Mouse (Mus musculus) spleen, postnatal 4 days (tissue): ENCODE data around the gene Ccl22.

Experiments
- DNase-seq, 2 experiments: peaks; one replicate each; pipeline ENCODE4 v3.0.0; 2022; ENCODE audit warnings: low spot score in 2 of 2

Ccl22 gene

GRCm38 (mm10) chr8:94745476-94746184, at the start of gene Ccl22:
Gene Ccl22, plus strand, starts transcription at chr8:94745590.
- DNase-seq = no peak

GRCm38 (mm10) chr8:94695994-94696384, 49.4 kb upstream of the Ccl22 start, which contains the start of gene Pllp:
Gene Pllp, minus strand, starts transcription at chr8:94696278.
- peak in 1 of 2 experiments; percentile 70 for DNase-seq

- no peak for DNase-seq
Observed at GRCm38 (mm10) chr8:94696566-94696965, 48.8 kb upstream of the Ccl22 start.

GRCm38 (mm10) chr8:94697956-94698355, 47.4 kb upstream of the Ccl22 start:
- no peak for DNase-seq

DNA sequence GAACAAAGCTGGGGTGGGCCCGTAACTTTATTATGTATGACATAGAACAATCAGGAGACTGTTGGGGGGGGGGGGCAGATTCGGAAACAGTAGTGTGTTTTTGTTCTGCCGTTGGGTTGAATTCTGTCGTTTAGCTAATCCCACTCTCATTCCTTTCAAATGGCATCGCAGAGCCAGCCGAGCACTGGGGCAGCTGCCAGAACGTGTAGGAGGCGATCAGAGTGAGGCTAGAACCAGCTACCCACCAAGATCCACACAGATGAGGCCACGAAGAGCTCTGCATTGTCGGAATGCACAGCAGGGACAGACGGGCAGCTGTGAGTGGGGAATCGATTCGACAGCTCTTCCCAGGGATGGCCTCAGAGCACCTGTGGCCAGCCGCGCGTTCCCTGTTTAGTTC, 46.0 kb upstream of the Ccl22 start:
- no peak for DNase-seq

DNA sequence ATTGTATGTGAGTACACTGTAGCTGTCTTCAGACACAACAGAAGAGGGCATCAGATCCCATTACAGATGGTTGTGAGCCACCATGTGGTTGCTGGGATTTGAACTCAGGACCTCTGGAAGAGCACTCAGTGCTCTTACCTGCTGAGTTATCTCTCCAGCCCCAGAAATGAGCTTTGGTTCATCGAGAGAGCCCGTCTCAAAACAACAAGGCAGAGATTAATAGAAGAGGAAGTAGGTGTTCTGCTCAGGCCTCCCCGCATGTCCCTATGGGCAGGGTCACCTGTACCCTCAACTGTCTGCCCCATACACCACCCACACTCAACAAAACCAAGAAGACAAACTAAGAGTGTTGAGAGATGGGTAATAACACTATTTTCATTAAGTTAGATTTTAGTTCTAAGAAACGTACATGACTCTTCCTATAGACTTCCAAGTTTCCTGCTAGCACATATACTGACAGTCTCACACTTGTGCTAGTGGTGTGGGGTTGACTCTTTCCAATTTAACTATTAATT, 44.9 kb upstream of the Ccl22 start:
- no peak for DNase-seq

GRCm38 (mm10) chr8:94702156-94702555, 43.2 kb upstream of the Ccl22 start:
- no peak for DNase-seq

GRCm38 (mm10) chr8:94702844-94703813, 42.3 kb upstream of the Ccl22 start:
- peak; percentile 78 to 87 for DNase-seq

DNA sequence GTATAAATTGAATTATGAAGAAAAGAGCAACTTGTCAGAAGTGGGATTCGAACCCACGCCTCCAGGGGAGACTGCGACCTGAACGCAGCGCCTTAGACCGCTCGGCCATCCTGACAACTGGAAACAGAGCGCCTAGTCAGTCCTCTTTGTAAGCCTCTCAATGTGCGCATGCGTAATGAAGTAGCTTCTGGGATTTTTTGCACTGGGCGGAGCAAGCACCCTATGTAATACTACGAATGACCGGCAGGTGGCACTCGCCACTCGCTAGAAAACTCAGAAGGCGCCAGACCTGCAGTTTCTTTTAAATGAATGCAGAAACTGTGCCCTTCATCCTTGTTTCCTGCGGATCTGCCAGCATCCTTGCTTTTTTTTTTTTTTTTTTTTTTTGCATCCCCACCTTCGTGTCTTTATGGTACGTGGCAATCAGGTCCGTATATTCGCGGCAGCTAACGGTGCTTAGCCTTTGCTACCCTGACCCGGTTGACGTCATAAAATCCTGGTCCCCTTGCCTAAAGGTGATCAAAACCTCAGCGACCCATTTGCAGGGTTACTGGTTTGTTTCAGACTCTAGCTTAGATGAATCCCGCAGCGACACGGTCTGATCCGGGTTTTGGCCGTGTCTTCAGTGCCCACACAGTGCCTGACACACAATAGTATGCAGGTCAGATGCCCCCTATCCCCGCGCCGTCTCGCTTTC, 41.3 kb upstream of the Ccl22 start:
- DNase-seq = peak; percentile 98 to 100

DNA sequence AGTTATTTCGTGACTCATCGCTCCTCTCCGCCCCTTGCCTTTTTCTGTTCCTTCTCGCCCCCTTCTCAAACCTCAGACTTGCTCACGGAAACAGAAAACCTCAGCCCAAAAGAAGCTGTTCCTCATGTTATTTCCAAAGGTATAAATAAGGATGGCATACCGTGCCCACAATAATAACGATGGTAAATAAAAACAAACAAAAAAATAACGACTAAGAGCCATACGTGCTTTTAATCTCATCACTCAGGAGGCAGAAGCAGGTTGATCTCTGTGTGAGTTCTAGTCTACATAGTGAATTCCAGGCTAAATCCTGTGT, 40.8 kb upstream of the Ccl22 start:
- DNase-seq = no peak

- no peak for DNase-seq
Observed at GRCm38 (mm10) chr8:94705581-94706245, 39.7 kb upstream of the Ccl22 start.

DNA sequence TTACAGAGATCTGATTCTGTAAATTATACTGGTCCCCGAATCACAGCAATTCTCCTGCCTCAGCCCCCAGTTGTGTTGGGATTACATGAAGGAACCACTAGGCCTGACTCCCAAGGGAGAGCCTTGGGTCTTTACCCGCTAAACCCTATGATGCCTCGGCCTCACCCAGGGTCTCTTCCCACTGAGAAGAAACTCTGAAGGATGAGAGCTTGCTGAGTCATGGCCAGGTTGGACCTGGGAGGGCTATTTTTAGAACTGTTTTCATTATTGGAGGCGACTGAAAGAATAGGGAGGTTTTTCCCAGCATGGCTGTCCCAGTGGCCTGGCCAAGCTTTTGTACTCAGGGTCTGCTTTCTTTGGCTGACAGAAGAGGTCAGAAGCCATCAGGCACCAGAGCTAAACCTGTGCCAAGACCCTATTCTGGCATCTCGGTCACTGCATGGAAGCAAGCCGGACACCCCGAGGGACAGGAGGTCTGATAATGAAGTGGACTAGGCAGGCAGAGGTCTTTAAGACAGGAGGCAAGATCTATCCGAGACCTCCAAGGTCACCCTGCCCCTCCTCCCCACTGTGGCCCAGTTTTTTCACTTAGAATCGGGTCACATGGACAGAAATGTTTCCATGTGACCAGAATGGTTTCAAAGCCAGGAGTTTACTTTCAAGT, 38.5 kb upstream of the Ccl22 start:
- no peak for DNase-seq

GRCm38 (mm10) chr8:94710336-94710735, 35.1 kb upstream of the Ccl22 start:
- DNase-seq = peak in 1 of 2 experiments; percentile 8

- DNase-seq = no peak
Observed at GRCm38 (mm10) chr8:94711160-94711718, 34.2 kb upstream of the Ccl22 start.

GRCm38 (mm10) chr8:94714556-94714955, 30.8 kb upstream of the Ccl22 start:
- no peak for DNase-seq

DNA sequence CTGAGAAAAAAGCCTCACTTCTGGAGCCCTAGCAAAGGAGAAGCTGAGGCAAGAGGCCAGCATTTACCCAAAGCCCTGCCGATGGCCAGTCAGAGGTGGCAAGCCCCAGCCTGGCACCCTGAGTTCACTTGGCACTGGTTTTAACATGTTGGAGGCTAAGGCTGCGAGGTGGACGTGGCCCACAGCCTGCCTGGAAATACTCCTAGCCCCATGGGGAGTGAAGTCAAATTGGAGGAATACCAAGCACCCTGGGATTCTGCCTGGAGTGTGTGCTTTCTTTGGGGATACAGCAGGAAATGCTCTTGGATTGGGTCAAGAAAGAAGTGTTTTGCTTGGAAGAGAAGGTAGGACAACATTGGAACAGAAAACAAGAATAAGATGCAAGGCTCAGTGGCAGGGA, 29.5 kb upstream of the Ccl22 start:
- no peak for DNase-seq

- DNase-seq = no peak
Observed at GRCm38 (mm10) chr8:94716841-94717240, 28.5 kb upstream of the Ccl22 start.

DNA sequence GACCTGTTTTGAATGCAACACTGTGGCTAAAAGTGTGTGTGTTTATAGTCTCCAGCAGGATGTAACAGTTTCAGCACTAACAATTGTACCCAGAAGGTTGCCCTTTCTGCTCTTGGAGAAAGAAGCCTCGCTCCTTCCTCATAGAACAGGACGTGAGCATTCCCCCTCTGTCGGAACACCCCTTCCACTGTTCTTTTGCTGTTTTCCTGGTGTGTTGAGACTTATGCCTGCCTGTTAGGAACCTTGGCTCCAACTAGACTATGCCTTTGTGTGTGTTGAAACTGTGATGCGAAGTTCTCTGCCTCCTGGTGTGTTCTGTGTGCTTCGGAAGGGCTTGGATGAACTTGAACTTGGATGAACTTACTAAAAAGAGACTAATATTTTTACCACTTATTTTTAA, 19.4 kb upstream of the Ccl22 start:
- DNase-seq = no peak

GRCm38 (mm10) chr8:94729301-94729700, 16.1 kb upstream of the Ccl22 start:
- DNase-seq = peak in 1 of 2 experiments; percentile 30

GRCm38 (mm10) chr8:94733821-94734465, 11.4 kb upstream of the Ccl22 start:
- DNase-seq = peak; percentile 87
